11 mouse cellular contexts compared by ENCODE assay signal in genomic region chr12:85830691-85831090, GRCm38 (mm10). TPM values are rescaled to one million over a fixed set of nuclear protein-coding genes. Genes with fewer than 3 reads are reported as not detected.
DNase-seq lines count a peak whose midpoint lies in the region.
"Had no signal": no experiment of that assay in that cellular context is flagged by ENCODE, and none has a peak within 500 bp of the region (broad histone marks: within the 10 kb centered on the region; RNA-seq: fewer than 3 reads in every experiment).

No protein-coding gene starts in this region.

- peak; percentile 40 for DNase-seq in cerebellum, adult 11-12 months
- DNase-seq in cerebellum, adult 8-10 months = no peak
- peak; percentile 68 for DNase-seq in layer of hippocampus, adult 11-12 months (ENCODE audit: low spot score)
- DNase-seq in layer of hippocampus, postnatal 10 days (ENCODE audit: low spot score in 2 of 2) = no peak
- DNase-seq in Muller cell, postnatal 12 days (ENCODE audit: inconsistent ontology term) = peak; percentile 76
- DNase-seq in cerebellum, postnatal 25 days = peak; percentile 27 to 53
- no peak for DNase-seq in embryo, embryonic 11 days
- DNase-seq in liver = no peak
- DNase-seq: B cell, adult 2 months; right cerebral cortex, adult 18-20 months; thymus, postnatal 14 days had no signal

RNA-seq across cellular contexts. Expression of gene Ttll5, which starts 6.2 kb away (rescaled TPM):
- 10 to 100 TPM; 40.3 to 41.3 TPM for total RNA-seq in layer of hippocampus, postnatal 10 days (2021)

RNA-seq across cellular contexts. Expression of gene Erg28, which starts 6.3 kb away (rescaled TPM):
- 10 to 100 TPM; 70.3 to 73.2 TPM for total RNA-seq in layer of hippocampus, postnatal 10 days (2021)

Comparison
In these comparisons a context has a peak if more than half of its experiments do, and no peak if none do; other contexts are left out.
1. DNase-seq: peak in cerebellum, adult 11-12 months (single experiment), layer of hippocampus, adult 11-12 months (single experiment), Muller cell, postnatal 12 days (single experiment) and cerebellum, postnatal 25 days (2 of 2); none in cerebellum, adult 8-10 months (single experiment), layer of hippocampus, postnatal 10 days (0 of 2), embryo, embryonic 11 days (single experiment) and liver (single experiment).